Mouse (Mus musculus) liver, embryonic 12.5 days (tissue): Measurements from ENCODE around the gene Thegl. TPM values are rescaled to one million over a fixed set of nuclear protein-coding genes. Genes with fewer than 3 reads are reported as not detected.

Experiments used
- ATAC-seq: fragments of 200-750 bp; cut with Nextera tagmentation; 2 replicates; pipeline ENCODE4 v1.8.0; 2017; ENCODE audit warnings: moderate number of reproducible peaks, mild to moderate bottlenecking, moderate library complexity
- H3K27ac ChIP-seq: fragments of 300-500 bp; sonication (generic); 2 replicates; pipeline ENCODE4 v1.5.1; 2016; ENCODE audit warnings: mild to moderate bottlenecking
- H3K27me3 ChIP-seq: fragments of 300-500 bp; sonication (generic); replicated peaks from 2 replicates; pipeline ENCODE4 v1.6.1; 2016; ENCODE audit warnings: mild to moderate bottlenecking, moderate library complexity
- H3K36me3 ChIP-seq: fragments of 300-500 bp; sonication (generic); 2 replicates; pipeline ENCODE4 v1.6.1; 2016; ENCODE audit warnings: mild to moderate bottlenecking, moderate library complexity
- H3K4me1 ChIP-seq: fragments of 300-500 bp; sonication (generic); 2 replicates; pipeline ENCODE4 v1.6.1; 2016
- H3K4me2 ChIP-seq: fragments of 300-500 bp; sonication (generic); 2 replicates; pipeline ENCODE4 v1.6.1; 2016; ENCODE audit warnings: mild to moderate bottlenecking, moderate library complexity
- H3K4me3 ChIP-seq: fragments of 300-500 bp; sonication (generic); 2 replicates; pipeline ENCODE4 v1.5.1; 2016; ENCODE audit warnings: mild to moderate bottlenecking, moderate library complexity
- H3K9ac ChIP-seq: fragments of 300-500 bp; sonication (generic); 2 replicates; pipeline ENCODE4 v1.6.1; 2016; ENCODE audit warnings: mild to moderate bottlenecking, moderate library complexity
- H3K9me3 ChIP-seq: fragments of 300-500 bp; sonication (generic); replicated peaks from 2 replicates; pipeline ENCODE4 v1.6.1; 2016; ENCODE audit warnings: mild to moderate bottlenecking, moderate library complexity
- WGBS: fragments of 180-500 bp; shearing (Covaris S2); methylation state at CpG from one replicate; pipeline ENCODE4 v1.1.7; 2016; ENCODE audit not compliant: insufficient replicate concordance; 5-methylcytosine and 5-hydroxymethylcytosine counted together
- polyA plus RNA-seq: library from polyadenylated mRNA; unstranded; fragments of >200 nt; fragmentation: Nextera tagmentation; extraction: Ambion mirVana; gene quantifications from 2 replicates; pipeline ENCODE4 v1.2.1, GENCODE M21; 2016

Gene Thegl
- polyA plus RNA-seq, 1 experiment from 2014 or later, result 0.41 TPM

DNA sequence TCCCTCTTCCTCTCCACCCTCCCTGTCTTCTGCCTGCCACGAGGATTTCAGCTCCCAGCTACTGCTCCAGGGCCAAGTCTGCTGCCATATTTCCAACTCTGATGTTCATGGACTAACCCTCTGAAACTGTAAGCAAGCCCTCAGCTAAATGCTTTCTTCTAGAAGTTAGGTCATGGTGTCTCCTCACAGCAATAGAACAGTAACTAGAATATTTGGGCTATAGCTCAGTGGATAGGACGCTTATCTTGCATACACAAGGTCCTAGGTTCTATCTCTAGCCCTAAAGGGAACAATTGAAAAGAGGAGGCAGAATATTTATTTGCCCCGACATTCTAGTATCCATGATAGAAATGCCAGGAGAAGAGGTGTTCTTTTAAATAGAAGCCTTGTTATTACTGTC lies 83.1 kb downstream of the Thegl start:
- Histone ChIP-seq H3K4me2 (no peak overlapping the region), H3K36me3 (no peaks in the 10 kb centered on the region), H3K9me3 (no peaks in the 10 kb centered on the region), H3K9ac (no peak overlapping the region), H3K27me3 (peaks cover 46% of the 10 kb centered on the region), H3K4me1 (peaks cover 12% of the 10 kb centered on the region; the same call in 1 of the 2 replicates), H3K4me3 (no peak overlapping the region), H3K27ac (no peak overlapping the region)
- ATAC-seq, result no peak
- WGBS, result 68% methylated on average over 3 of the region's 3 CpGs

DNA sequence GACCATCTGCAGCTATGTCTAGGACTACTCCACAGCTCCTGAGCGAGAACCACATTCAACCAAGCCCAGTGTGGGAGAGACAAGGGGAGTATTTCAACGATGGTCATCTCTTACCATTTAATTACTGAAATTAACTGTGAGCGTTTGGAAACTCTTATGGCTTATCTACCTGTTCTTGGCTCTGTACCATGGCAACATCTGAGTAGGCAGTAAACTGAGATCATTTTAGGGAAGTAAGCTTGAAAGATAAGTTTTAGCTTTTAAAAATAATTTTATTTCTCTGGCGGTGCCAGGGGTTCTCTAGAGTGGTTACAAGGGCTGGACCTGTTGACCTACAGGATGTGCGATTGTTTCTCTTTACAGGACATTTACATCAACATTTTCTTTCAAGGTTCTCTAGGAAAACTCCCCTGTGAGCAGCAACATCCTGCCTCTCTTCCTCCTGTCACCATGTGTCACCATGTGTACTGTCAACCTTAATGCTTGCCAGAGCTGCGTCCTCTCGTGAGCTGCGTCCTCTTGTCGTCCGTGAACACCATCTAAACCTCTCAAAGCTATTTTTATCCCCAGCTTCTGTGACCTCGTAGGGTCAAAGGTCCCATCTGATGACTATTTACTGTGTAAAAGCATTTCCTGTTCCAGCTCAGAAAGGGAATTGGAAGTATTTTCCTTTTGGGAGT lies 83.6 kb downstream of the Thegl start:
- Histone ChIP-seq H3K4me2 (no peak overlapping the region), H3K27ac (no peak overlapping the region), H3K27me3 (peaks cover 40% of the 10 kb centered on the region), H3K4me3 (no peak overlapping the region), H3K9ac (no peak overlapping the region), H3K36me3 (no peaks in the 10 kb centered on the region), H3K4me1 (peaks cover 7% of the 10 kb centered on the region; the same call in 1 of the 2 replicates), H3K9me3 (no peaks in the 10 kb centered on the region)
- ATAC-seq, result no peak
- WGBS, result 38% methylated on average over 11 of the region's 11 CpGs

DNA sequence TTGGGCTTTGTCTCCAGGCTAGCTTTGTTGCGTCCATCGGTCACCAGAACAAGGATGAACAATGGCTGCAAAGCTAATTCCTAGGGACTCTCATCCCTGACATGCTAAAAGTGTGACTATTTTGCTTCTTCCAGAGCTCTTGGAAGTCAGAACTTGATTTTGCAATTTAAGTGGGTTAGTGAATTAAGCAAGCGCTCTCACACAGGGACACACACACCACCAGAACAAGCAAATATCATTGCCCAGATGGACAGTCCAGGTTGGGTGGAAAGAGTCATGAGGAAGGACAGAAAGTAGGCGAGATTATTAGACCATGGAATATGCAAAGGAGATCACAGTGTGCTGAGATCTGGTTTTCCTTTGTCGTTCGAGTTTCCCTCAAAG lies 84.2 kb downstream of the Thegl start:
- Histone ChIP-seq H3K9me3 (no peaks in the 10 kb centered on the region), H3K4me3 (no peak overlapping the region), H3K4me2 (no peak overlapping the region), H3K27ac (no peak overlapping the region), H3K36me3 (no peaks in the 10 kb centered on the region), H3K27me3 (peaks cover 35% of the 10 kb centered on the region), H3K4me1 (peaks cover 2% of the 10 kb centered on the region; the same call in 1 of the 2 replicates), H3K9ac (no peak overlapping the region)
- no peak for ATAC-seq
- 72% methylated on average over 6 of the region's 6 CpGs for WGBS

DNA sequence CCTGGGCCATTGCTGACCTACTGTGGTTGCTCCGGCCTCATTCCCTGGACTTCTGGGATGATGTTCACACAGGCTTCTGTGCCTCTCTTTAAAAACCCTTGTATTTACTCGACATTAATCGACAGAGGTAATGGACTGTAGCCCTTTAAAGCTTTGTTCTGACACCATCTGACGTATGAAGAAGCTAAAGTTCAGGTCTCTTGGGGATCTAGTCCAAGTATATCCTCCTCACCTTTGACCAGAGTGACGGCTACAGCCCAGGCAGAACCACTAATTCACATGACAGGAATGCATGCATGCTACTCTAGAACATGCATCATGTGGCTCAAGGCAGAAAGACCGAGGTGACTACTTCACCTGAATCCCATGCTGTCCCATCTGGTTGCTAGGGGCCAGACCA lies 84.9 kb downstream of the Thegl start:
- 72% methylated on average over 6 of the region's 6 CpGs for WGBS
- Histone ChIP-seq H3K4me2 (no peak overlapping the region), H3K4me3 (no peak overlapping the region), H3K27me3 (peaks cover 28% of the 10 kb centered on the region; the same call in 1 of the 2 replicates), H3K36me3 (no peaks in the 10 kb centered on the region), H3K9me3 (no peaks in the 10 kb centered on the region), H3K9ac (no peak overlapping the region), H3K27ac (no peak overlapping the region), H3K4me1 (no peaks in the 10 kb centered on the region)
- ATAC-seq, result no peak

DNA sequence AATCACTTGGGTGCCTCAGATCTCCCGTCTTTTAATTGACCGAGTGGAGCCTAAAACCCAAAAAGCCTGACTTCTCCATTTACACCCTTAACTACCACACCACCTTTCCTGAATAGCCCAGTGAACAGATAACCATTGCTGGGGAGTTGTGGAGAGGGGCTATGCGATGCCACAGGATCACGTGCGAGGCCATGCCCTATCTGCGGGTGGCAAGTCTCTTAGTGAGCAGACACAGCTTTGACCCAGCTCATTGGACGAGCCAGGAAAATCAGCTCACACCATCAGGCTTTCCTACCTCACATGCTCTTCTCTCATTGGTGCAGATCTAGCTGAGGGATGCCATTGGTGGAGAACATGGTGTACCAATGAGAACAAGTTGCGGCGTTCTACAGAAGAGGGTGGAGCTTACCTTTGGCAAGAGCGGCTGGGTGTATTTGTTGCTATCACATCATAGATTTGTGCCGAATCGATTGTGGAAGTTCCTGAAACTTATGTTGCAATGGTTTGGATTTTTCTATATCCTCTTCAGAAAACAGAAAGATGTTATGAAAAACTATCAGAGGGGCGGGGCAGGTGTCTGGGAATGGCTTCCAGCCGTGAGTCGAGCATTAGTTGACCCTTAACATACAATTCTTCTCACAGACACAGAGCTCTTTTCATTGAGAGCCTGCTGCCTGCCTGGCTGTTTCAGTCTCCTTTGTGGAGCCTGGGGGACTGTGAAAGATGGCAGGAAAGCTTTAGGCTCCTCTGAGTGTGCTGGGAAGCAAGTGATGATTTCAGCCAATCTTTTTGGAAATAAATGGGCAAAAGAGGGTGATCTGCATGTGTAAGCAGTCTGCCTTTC lies 86.9 kb downstream of the Thegl start:
- no peak overlapping the region for H3K4me3 ChIP-seq
- H3K27ac ChIP-seq, result no peak overlapping the region
- H3K9ac ChIP-seq, result no peak overlapping the region
- WGBS, result 68% methylated on average over 15 of the region's 15 CpGs
- no peak overlapping the region for H3K4me2 ChIP-seq
- no peaks in the 10 kb centered on the region for H3K9me3 ChIP-seq
- no peaks in the 10 kb centered on the region for H3K36me3 ChIP-seq
- peaks cover 15% of the 10 kb centered on the region; the same call in 1 of the 2 replicates for H3K27me3 ChIP-seq
- no peaks in the 10 kb centered on the region for H3K4me1 ChIP-seq
- no peak for ATAC-seq

DNA sequence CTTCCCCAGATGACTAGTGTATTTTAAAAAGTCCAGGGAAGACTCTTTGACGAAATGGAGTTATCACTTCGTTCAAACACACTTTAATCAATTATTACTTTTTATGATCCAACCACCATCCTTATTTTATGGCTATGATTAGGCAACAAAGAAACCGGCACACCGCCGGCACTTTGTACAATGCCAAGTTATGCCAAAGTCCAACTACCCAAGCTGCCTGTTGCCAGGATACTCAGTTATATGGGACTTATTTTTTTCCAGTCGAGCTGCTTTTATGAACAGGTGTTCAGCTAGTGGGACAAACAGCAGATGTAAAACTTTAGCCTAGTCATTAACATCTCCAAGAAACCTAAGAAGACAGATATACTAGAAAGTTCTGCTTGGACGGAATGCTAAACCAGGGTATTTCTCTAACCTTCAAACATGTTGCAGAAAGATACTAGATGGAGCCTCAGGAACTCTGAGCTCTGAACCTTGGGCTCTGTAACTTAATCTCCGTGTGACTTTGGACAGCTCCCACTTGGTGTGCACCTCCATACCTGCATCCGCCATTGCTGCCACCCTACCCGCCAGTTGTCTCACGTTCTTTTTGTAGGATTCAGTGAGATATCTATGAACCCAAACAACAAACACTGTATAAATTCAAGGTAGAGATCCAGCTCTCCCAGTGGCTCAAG lies 91.5 kb downstream of the Thegl start:
- Histone ChIP-seq H3K9me3 (no peaks in the 10 kb centered on the region), H3K4me2 (no peak overlapping the region), H3K4me3 (no peak overlapping the region), H3K27me3 (peaks cover 9% of the 10 kb centered on the region; the same call in 1 of the 2 replicates), H3K36me3 (no peaks in the 10 kb centered on the region), H3K9ac (no peak overlapping the region), H3K4me1 (no peaks in the 10 kb centered on the region), H3K27ac (no peak overlapping the region)
- 73% methylated on average over 11 of the region's 11 CpGs for WGBS
- no peak for ATAC-seq

DNA sequence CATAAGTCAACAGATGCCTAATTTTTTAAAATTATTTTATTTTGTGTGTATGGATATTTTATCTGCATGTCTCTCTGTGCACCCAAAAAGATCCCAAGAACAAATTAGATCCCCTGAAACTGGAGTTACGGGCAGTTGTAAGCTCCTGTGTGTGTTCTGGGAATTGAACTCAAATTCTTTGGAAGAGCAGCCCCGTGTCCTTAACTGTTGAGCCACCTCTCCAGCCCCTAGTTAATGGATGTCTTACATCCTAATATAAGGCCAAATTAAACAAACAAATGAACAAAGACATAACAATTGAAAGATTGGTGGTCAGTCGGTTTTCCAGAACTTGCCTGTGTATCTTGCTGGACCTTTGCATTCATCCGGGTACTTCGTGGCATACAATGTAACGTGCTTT lies 93.0 kb downstream of the Thegl start:
- H3K4me1 ChIP-seq, result no peaks in the 10 kb centered on the region
- H3K36me3 ChIP-seq, result no peaks in the 10 kb centered on the region
- H3K27me3 ChIP-seq, result 0 out of 2 replicates have a peak, but pooled peaks cover 2% of the 10 kb centered on the region
- no peak overlapping the region for H3K9ac ChIP-seq
- no peak overlapping the region for H3K4me2 ChIP-seq
- 82% methylated on average over 6 of the region's 6 CpGs for WGBS
- H3K27ac ChIP-seq, result no peak overlapping the region
- no peak overlapping the region for H3K4me3 ChIP-seq
- no peaks in the 10 kb centered on the region for H3K9me3 ChIP-seq
- ATAC-seq, result no peak

DNA sequence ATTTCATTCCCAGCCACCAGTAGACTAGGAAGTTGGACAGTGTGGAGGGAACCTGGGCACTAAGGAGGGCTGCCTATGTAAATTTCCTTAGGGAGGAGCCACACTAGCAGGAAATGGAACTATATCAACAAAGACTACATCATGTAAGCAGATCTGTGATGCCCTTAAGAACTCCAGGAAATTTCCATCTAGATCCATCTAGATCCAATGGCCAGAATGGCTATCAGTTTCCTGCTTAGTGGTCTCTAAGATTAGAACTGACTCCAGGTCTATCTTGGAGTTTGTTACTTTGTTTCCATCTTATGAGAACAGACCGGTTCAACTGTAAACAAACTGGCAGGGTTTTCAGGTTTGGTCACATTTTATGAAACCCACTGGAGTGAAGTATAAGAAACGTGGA lies 94.0 kb downstream of the Thegl start:
- no peak for ATAC-seq
- Histone ChIP-seq H3K4me1 (no peaks in the 10 kb centered on the region), H3K4me2 (no peak overlapping the region), H3K36me3 (no peaks in the 10 kb centered on the region), H3K4me3 (no peak overlapping the region), H3K9ac (no peak overlapping the region), H3K9me3 (no peaks in the 10 kb centered on the region), H3K27ac (no peak overlapping the region), H3K27me3 (peaks cover 7% of the 10 kb centered on the region; the same call in 1 of the 2 replicates)
- WGBS, result 59% methylated on average over 2 of the region's 2 CpGs

Other genes with a start within 250 kb of the Thegl start
- 12.5 and 13.0 TPM in 2 replicates for gene Aasdh, start 110.5 kb upstream of the Thegl start, polyA plus RNA-seq
- gene Paics, start 64.7 kb upstream of the Thegl start, polyA plus RNA-seq, result 246 and 250 TPM in 2 replicates
- gene Ppat, start 64.4 kb upstream of the Thegl start, polyA plus RNA-seq, result 49.0 and 49.2 TPM in 2 replicates
- 58.9 and 61.9 TPM in 2 replicates for gene Srp72, start 41.3 kb upstream of the Thegl start, polyA plus RNA-seq
- not detected in 2 replicates for gene Arl9, start 12.0 kb upstream of the Thegl start, polyA plus RNA-seq
- 0.19 TPM in 1 of 2 replicates, not detected in the other for gene Hopx, start 99.1 kb downstream of the Thegl start, polyA plus RNA-seq
- gene Spink2, start 195.4 kb downstream of the Thegl start, polyA plus RNA-seq, result 0.23 TPM in 1 of 2 replicates, not detected in the other
- gene Rest, start 249.5 kb downstream of the Thegl start, polyA plus RNA-seq, result 12.3 and 12.9 TPM in 2 replicates